Mouse (Mus musculus) intestine, postnatal 0 days (tissue): ENCODE measurements around the gene Nrxn1. TPM values are rescaled to one million over a fixed set of nuclear protein-coding genes. Genes with fewer than 3 reads are reported as not detected.
"Not testable (repeated sequence)": the region's sequence is repeated elsewhere in the genome, so short reads cannot be mapped to it uniquely, and the experiment has no call there.

Experiments used
- ATAC-seq: fragments of 200-750 bp; cut with Nextera tagmentation; 2 replicates; pipeline ENCODE4 v1.8.0; 2017; ENCODE audit warnings: mild to moderate bottlenecking, moderate TSS enrichment, moderate library complexity
- H3K27ac ChIP-seq: fragments of 300-500 bp; sonication (generic); 2 replicates; pipeline ENCODE4 v1.5.1; 2014; ENCODE audit warnings: mild to moderate bottlenecking, low read depth, low read length, moderate library complexity
- H3K27me3 ChIP-seq: fragments of 300-500 bp; sonication (generic); replicated peaks from 2 replicates; pipeline ENCODE4 v1.6.1; 2014; ENCODE audit warnings: low read length, mixed read lengths; ENCODE audit not compliant: control insufficient read depth, insufficient read depth
- H3K36me3 ChIP-seq: fragments of 300-500 bp; sonication (generic); 2 replicates; pipeline ENCODE4 v1.6.1; 2014; ENCODE audit warnings: mild to moderate bottlenecking, moderate library complexity; ENCODE audit not compliant: control insufficient read depth, insufficient read depth
- H3K4me1 ChIP-seq: fragments of 300-500 bp; sonication (generic); replicated peaks from 2 replicates; pipeline ENCODE4 v1.6.1; 2014; ENCODE audit warnings: antibody characterized with exemption, low read length, mixed read lengths; ENCODE audit not compliant: control insufficient read depth, insufficient read depth
- H3K4me2 ChIP-seq: fragments of 300-500 bp; sonication (generic); replicated peaks from 2 replicates; pipeline ENCODE4 v1.6.1; 2014; ENCODE audit warnings: low read depth, mild to moderate bottlenecking, moderate library complexity
- H3K4me3 ChIP-seq: fragments of 300-500 bp; sonication (generic); 2 replicates; pipeline ENCODE4 v1.5.1; 2014; ENCODE audit warnings: low read depth, low read length
- H3K9ac ChIP-seq: fragments of 300-500 bp; sonication (generic); 2 replicates; pipeline ENCODE4 v1.6.1; 2014; ENCODE audit warnings: mild to moderate bottlenecking, low read depth, low read length
- H3K9me3 ChIP-seq: fragments of 300-500 bp; sonication (generic); 2 replicates; pipeline ENCODE4 v1.6.1; 2016; ENCODE audit warnings: mixed run types; ENCODE audit not compliant: control insufficient read depth
- CTCF ChIP-seq: sonication (generic); IDR thresholded peaks from 2 replicates; pipeline ENCODE4 v1.5.1; 2016; ENCODE audit warnings: low read depth, mild to moderate bottlenecking, control low read depth, antibody characterized with exemption, moderate library complexity
- WGBS: fragments of 180-500 bp; shearing (Covaris S2); extraction: QIAGEN DNeasy Blood & Tissue Kit; methylation state at CpG from one replicate; pipeline ENCODE4 v1.1.7; 2014; 5-methylcytosine and 5-hydroxymethylcytosine counted together
- polyA plus RNA-seq: library from polyadenylated mRNA; unstranded; fragments of >200 nt; fragmentation: Nextera tagmentation; extraction: Ambion mirVana; gene quantifications from 2 replicates; pipeline ENCODE4 v1.2.1, GENCODE M21; 2015

Gene Nrxn1
- polyA plus RNA-seq, 1 experiment from 2014 or later, result 0.99 TPM

DNA sequence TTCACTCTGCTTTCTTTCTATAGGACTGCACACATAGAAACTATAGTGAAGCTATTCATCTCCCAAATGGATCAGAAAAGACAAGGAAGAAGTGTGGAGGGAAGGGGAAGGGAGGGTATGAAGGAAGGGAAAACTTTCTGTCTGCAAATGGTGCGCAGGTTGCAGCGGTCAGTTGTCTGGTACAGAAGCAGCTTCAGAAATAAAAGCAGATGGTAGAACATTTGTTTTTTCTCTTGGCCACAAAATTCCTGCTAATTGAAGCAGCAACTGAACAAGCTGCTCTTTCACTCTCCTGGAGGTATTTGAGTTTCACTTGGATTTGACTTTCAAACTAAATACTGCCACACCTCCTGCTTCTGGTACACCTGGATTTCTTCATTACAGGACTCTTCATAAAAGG lies 561.4 kb downstream of the Nrxn1 start:
- H3K4me3 ChIP-seq, result no peak overlapping the region
- WGBS, result 94% methylated on average over 2 of the region's 2 CpGs

DNA sequence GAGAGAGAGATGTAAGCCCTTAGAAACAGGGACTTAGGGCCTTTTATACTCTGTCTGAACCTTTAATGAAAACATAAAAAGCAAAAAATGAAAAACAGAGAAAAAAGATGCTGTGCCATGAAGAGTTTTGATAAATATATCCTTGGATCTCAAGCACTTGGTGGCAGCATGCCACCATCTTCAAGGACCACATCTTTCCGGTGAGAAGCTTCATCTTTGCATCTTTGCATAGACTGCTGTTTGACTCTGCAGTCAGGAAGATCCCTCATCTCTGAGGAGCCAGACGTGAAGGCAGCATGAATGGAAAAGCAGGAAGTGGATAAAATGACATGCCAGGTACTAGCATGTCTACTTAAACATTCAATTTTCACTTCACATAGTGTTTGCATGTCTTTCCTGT lies 586.8 kb downstream of the Nrxn1 start:
- Histone ChIP-seq H3K4me2 (no peak overlapping the region), H3K4me3 (no peak overlapping the region), H3K4me1 (no peaks in the 10 kb centered on the region), H3K27me3 (no peaks in the 10 kb centered on the region), H3K36me3 (no peaks in the 10 kb centered on the region), H3K9me3 (no peaks in the 10 kb centered on the region), H3K9ac (no peak overlapping the region), H3K27ac (no peak overlapping the region)
- 61% methylated on average over 2 of the region's 2 CpGs for WGBS
- ATAC-seq, result no peak
- no peak for TF ChIP-seq CTCF

More for the DNA sequence above, 561.4 kb downstream of the Nrxn1 start:
- Histone ChIP-seq H3K9me3 (no peaks in the 10 kb centered on the region), H3K36me3 (no peaks in the 10 kb centered on the region), H3K4me2 (no peak overlapping the region), H3K27ac (no peak overlapping the region), H3K4me1 (no peaks in the 10 kb centered on the region), H3K27me3 (no peaks in the 10 kb centered on the region), H3K9ac (no peak overlapping the region)
- no peak for ATAC-seq
- no peak for TF ChIP-seq CTCF

DNA sequence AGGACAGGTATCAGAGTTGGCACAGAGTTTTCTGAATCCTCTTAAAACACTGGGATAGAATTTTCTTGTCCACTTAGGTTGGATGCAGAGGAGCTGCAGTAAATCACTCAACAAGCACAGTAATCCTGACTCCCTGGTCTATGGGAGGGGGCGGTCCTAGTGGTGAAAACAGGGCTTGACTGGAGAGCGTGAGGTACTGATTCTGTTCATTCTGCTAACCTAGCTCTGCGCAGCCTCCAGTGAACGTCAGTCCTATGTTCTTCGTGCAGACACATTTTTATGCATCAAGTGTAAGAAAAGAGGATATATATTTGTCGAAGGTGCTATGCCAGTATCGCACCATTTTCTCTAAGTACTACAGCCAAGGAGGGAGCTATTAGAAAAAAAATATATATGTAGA lies 588.9 kb downstream of the Nrxn1 start:
- not testable (repeated sequence) for H3K4me1 ChIP-seq, H3K4me3 ChIP-seq, H3K27ac ChIP-seq, H3K36me3 ChIP-seq, ATAC-seq, H3K9me3 ChIP-seq, H3K4me2 ChIP-seq, H3K9ac ChIP-seq, H3K27me3 ChIP-seq
- 74% methylated on average over 7 of the region's 7 CpGs for WGBS

DNA sequence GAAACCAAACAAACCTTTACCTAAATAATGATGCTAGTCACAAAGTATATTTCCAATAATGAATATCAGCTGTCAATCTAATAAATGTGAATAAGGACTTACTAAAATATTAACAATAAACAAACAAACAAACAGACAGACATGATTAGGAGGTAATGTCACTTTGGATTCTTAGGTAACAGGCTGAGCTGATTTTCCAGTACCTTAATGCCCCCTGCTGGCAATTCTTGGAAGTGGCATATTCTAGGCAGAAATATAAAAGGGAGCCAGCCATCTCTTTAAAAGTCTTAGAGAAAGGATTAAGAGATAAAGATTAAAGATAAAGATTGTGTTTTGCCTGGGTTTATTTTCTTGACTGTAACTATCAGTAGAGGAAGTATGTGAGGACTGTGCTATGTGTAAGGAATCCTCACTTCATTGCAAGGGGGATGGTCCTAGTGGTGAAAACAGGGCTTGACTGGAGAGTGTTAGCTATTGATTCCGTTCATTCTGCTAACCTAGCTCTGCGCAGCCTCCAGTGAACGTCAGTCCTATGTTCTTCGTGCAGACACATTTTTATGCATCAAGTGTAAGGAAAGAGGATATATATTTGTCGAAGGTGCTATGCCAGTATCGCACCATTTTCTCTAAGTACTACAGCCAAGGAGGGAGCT lies 591.7 kb downstream of the Nrxn1 start:
- TF ChIP-seq CTCF, result peak; percentile 84
- no peaks in the 10 kb centered on the region for H3K4me1 ChIP-seq
- H3K4me3 ChIP-seq, result no peak overlapping the region
- no peaks in the 10 kb centered on the region for H3K36me3 ChIP-seq
- no peak overlapping the region for H3K9ac ChIP-seq
- 45% methylated on average over 6 of the region's 6 CpGs for WGBS
- H3K4me2 ChIP-seq, result no peak overlapping the region
- no peak for ATAC-seq
- H3K27me3 ChIP-seq, result no peaks in the 10 kb centered on the region
- H3K9me3 ChIP-seq, result no peaks in the 10 kb centered on the region
- H3K27ac ChIP-seq, result no peak overlapping the region

DNA sequence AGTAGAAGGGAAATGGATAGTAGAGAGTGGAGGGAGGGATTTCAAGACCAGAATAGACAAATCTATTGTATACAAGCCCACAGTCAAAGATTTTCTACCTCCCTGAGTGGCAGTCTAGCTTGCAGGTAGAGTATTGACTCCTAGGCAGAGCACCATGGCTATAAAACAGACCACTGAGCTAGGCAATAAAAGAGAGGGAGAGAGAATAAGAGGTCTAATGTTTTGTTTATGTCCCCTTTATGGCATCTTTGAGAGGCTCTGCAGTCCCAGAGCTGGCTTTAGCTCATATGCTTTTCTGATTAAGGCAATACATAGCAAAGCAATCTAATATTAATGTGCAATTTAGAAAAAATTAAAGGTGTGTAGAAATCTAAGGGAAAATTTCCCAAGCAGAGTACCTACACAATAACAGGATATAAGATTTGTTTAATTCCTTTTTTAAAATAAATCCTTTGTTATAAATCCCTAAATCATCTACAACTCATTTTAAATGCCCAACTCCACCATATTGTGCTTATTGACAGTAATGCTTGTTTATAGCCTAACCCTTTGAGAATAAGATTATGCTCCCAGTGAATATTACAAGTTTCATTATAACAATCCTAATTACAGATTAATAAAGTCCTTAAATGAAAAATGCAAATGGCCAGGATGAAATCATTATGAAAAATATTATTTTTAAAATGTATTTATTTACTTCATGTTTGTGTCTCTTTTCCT lies 613.2 kb downstream of the Nrxn1 start:
- Histone ChIP-seq H3K36me3 (no peaks in the 10 kb centered on the region), H3K9me3 (no peaks in the 10 kb centered on the region), H3K9ac (no peak overlapping the region), H3K27me3 (no peaks in the 10 kb centered on the region), H3K27ac (no peak overlapping the region), H3K4me2 (no peak overlapping the region), H3K4me1 (no peaks in the 10 kb centered on the region), H3K4me3 (no peak overlapping the region)
- TF ChIP-seq CTCF, result no peak
- ATAC-seq, result no peak

DNA sequence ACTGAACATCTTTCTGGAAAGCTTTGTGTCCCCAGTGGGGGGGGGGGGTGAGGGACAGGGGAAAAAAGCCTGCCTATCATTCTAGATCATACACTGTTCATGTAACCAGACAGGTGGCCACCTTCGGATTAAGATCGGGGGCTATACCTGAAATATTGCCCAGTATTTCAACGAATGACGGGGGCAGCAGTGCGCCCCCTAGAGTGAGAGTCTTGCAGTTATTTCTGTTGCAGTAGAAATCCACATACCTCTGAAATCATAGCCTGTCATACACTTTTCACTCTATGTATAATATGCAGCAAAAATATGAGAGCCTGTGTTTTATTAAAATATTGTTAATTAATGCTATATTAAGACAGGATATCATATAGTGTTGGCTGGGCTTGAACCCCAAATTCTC lies 636.1 kb downstream of the Nrxn1 start:
- WGBS, result 45% methylated on average over 5 of the region's 5 CpGs
- Histone ChIP-seq H3K27ac (no peak overlapping the region), H3K4me2 (no peak overlapping the region), H3K9me3 (no peaks in the 10 kb centered on the region), H3K9ac (no peak overlapping the region), H3K36me3 (no peaks in the 10 kb centered on the region), H3K4me3 (no peak overlapping the region), H3K27me3 (peaks cover 24% of the 10 kb centered on the region), H3K4me1 (no peaks in the 10 kb centered on the region)
- peak; percentile 24 for TF ChIP-seq CTCF
- no peak for ATAC-seq
